Mouse (Mus musculus) 3T3-L1 (cell line): ENCODE measurements around the gene Gadd45g.

Experiments
- DNase-seq: peaks from one replicate; pipeline ENCODE4 v3.0.0-alpha.2; 2015; ENCODE audit warnings: low read depth, low spot score

The Gadd45g gene

GRCm38 (mm10) chr13:51846301-51846867, at the start of gene Gadd45g:
Gene Gadd45g (plus strand): TSS chr13:51846678.
- DNase-seq = peak; percentile 96

- no peak for DNase-seq
These were observed 48.4 kb upstream of the Gadd45g start for GRCm38 (mm10) chr13:51797899-51798746.

GRCm38 (mm10) chr13:51799735-51800522, 46.5 kb upstream of the Gadd45g start:
- peak; percentile 14 for DNase-seq

DNA sequence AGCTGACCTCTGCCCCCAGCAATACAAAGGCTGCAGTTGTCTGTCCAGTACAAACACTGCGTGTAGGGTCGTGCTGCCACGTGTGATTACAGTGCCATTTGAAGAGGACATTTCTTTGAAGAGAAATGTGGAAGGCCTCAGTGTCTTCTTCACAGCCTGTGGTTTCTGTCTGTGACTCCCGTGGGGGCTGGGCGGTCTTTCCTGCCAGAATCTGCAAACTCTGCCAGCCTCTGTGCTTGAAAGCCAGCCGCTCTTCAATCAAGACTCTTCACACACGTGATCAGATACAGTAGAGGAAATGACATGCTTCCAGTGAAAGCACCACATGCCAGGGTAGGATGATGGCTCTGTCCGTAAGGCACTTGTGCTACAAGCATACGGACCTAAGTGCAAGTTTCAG, 45.6 kb upstream of the Gadd45g start:
- no peak for DNase-seq

DNA sequence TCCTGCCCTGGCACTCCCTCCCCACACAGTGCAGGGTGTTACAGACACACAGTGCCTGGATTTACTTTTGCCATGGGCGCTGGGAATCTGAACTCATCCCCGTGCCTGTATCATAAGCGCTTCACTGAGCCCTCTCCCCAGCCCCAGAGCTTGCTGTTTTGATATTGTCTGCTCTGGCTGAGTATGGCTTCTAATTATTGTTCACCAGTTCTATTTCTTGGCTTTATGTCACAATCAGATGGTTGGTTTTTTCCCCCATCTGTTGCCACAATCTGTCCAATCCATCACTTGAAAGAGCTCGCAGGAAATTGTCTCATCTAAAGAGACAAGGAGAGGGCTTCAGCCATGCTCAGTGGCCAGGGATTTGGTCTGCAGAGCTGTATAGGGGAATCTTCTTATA, 40.8 kb upstream of the Gadd45g start:
- no peak for DNase-seq

DNA sequence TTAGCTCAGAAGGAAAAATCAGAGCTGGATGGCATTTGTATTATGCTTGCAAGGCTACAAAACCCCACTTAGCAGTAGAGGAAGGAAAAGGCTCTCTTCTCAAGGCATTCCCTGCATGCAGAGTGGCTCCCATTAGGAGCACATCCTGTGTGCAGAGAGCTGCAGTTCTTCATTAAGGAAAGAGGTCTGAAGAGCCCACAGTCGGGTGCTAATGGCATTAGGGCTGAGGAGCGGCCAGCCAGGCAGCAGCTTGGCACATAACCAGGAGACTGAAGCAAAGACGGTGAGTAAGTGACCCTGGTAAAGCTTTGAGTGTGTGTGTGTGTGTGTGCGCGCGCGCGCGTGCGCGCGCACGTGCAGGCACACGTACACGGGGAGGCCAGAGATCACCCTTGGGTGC, 40.3 kb upstream of the Gadd45g start:
- no peak for DNase-seq

- DNase-seq = no peak
These were observed 38.3 kb upstream of the Gadd45g start for GRCm38 (mm10) chr13:51808141-51808540.

DNA sequence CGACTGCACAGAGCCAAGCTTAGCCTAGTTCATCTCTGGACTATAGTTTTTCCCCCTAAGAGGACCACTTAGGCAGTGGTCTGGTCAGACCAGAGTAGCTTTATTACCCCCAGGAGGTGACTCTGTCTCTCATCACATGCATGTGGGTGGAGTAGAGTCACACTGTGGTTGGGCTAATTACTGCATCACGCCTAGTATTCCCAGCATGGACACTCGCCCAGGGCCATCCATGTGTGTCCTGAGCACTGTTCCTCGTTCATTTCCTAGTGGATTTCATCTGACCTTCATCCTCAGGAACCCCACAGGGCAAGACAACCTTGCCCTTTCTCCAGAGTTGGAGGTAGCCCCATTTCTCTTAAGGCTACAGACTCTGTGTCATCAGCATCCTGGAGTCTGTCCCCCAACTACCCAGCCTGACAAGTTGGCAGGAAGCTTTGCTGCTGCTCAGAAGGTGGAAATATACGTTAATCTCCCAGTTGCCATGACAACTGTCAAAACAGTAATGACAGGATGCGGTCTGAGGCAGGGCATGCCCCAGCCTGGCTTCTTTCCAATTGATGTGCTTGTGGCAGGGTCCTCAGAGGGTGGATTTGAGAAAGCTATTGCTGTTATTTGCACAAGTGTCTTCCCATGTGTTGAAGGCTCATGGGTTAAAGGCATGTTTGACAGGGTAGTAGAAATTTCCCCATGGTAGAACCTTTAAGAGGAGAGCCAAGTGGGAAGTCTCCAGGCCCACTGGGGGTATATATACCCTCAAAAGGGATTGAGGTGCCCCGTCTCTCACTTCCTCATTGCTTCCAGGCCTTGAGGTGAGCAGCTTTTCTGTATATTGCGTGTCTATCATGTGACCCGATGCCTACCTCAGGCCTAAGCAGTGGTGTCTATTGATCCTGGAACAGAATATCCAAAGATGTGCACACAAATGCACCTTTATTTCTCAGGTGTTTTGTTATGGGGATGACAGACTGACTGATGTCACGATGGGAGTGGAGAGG, 32.6 kb upstream of the Gadd45g start:
- peak; percentile 26 for DNase-seq

- no peak for DNase-seq
These were observed 31.8 kb upstream of the Gadd45g start for GRCm38 (mm10) chr13:51814646-51815045.

DNA sequence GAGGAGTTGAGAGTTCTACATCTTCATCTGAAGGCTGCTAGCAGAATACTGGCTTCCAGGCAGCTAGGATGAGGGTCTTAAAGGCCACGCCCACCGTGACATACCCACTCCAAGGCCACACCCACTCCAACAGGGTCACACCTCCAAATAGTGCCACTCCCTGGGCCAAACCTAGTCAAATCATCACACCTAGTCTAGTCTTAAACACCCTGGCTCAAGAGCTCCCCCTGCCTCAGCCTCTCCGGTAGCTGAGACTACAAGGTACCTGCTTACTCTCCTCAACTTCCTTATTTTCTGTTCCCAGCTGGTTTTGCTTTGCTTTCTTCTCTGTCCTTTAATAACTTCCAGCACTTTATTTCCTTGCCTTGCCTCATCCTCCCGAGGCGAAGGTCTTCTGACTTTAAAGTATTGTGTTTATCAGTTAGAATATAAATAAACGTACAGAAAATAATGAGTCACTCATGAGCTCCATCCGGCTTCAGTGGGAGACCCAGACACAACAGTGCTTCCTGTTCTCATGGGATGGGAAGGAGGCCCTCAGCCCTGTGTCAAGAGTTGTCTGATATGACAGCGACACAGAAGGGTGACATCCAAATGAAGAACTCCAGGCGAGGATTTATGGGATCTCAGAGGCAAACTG, 30.5 kb upstream of the Gadd45g start:
- no peak for DNase-seq

DNA sequence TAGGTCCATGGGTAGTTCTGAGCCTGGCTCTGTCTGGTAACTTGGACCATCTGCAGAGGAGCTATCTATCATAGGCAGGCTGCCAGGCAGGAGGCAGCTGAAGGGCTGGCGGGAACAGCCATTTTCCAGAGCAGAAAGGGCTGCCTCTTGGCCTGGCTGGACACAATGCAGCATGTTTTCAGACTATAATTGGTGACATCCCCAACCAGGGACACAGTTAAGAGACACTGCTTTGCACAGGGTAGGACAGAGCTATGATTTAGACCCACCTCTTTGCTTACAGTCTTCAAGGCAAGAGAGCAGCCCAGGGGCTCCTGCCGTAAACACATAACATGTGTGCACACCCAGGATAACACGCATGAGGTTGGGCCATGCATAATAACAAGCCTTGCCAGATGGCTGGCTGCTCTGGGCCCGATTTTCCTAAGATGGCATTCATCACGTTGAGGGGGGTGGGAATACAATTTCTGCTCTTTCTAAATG, 29.9 kb upstream of the Gadd45g start:
- no peak for DNase-seq

- DNase-seq = no peak
These were observed 28.1 kb upstream of the Gadd45g start for GRCm38 (mm10) chr13:51818170-51818943.

DNA sequence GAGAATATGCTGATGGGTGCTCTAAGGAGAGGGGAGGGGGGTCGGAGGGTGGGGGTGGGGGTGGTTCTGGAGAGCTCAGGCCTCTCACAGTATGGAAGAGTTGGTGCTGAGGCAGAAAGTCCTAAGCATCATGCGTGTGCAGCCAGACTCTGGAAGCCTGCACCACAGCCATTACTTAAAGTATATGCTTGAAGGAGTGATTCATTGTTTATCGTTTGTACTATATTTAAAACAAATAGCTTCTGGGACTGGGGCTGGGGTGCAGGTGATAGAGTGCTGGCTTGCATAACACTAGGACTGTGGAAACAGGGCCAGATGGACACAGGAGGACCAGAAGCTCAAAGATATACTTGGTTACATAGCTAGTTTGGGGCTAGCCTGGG, 27.5 kb upstream of the Gadd45g start:
- no peak for DNase-seq

DNA sequence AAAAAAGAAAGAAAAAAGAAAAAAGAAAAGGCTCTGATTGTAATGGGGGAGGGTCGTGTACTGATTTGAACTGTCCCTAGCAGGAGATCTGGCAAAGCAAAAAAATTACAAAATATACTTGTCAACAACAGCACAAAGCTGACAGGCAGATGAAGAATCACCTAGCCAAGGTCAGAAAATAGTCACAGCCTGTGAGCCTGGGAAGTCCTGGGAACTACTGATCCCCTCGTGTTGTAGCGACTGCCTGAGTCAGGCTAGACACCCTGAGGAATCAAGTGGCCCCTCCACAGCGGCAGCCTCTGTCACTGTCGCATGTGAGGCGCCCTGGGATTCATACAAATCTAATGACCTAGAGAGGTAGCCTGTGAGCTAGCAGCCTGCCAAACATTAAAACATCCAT, 27.1 kb upstream of the Gadd45g start:
- no peak for DNase-seq

GRCm38 (mm10) chr13:51821988-51822387, 24.5 kb upstream of the Gadd45g start:
- no peak for DNase-seq

DNA sequence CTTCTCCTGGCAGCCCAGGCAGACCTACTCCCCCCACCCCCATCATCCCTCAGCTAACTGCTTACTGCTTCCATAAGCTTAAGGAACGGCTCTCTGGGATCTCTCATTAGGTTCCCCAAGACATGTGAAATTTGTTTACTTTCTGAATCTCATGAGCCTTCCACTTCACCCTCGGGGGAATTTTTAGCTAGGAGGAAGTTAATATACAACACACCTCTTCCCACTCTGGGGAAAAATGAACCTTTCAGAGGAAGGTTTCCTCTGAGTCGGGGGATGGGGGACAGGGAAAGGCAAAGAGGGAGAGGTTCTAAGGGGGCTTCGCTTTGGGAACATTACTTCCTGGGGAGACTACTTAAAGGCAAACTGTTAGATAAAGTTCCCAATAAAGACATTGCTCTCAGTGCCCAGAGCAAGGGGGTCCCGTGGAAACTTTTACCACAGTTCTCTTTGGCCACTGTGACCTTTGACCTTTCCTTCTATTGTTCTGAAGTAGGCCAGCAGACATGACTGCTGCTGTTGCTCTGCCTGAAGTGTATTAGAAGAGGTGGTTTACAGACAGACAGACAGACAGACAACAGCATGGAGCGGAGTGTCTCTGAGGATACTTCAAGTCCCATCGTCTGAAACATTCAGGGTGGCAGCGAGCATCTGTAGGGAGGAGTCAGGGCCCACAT, 22.5 kb upstream of the Gadd45g start:
- no peak for DNase-seq

- peak; percentile 73 for DNase-seq
These were observed 15.6 kb upstream of the Gadd45g start for GRCm38 (mm10) chr13:51830744-51831450.

DNA sequence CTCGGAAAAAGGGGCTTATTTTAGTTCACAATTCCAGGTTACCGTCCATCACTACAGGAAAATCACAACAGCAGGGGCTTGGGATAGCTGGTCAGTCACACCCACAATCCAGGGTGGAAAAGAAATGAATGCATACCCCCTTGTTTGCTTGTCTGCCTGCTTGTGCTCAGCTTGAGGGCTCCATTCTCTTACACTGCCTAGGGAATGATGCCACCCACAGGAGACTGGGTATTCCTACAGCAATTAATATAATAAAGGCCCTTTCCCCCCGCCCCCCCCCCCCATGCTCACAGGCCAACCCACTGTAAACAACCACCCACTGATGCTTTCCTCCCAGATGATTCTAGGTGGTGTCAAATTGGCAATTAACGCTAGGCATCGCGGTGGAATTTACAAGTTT, 14.0 kb upstream of the Gadd45g start:
- no peak for DNase-seq

GRCm38 (mm10) chr13:51833611-51834010, 12.9 kb upstream of the Gadd45g start:
- peak; percentile 47 for DNase-seq
